Mouse (Mus musculus): ENCODE data around the gene Lrrk1.

Lrrk1 gene

DNA sequence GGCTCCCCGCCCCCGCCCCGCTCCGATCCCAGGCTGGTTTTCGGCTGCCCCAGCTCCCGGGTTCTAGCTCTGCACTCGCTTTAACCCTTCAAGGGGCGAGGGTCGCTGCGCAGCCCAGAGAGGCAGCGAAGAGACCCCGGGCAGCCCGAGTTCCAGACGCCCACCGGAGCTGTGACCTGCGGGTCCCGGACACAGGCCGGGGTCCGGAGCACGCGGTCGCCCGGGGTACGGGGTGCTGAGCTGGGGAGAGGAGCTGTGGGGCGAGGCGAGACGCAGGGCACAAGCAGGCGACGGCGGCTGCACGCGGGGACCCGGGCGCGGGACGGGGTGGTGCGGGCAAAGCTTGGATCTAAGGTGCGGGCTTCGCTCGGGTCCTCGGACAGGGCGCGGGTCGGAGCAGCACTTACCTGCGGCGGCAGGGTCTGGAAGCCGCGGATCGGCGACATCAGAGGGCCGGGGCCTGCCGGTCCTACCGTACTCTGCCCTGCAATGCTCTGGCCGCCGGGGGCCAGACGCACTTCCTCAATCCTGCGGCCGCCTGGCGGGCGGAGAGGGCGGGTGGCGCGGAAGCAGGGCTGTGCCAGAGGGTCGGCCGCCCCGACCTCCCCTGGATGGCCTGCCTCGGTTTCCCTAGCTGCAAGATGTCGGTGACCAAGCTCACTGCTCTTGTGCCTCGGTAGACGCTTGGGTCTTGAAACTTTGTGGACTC lies at the start of gene Lrrk1:
Lrrk1 (minus strand) TSS at position 538 of the 709 bp plus-strand sequence.
- peak; percentile 77 to 86 for DNase-seq

DNA sequence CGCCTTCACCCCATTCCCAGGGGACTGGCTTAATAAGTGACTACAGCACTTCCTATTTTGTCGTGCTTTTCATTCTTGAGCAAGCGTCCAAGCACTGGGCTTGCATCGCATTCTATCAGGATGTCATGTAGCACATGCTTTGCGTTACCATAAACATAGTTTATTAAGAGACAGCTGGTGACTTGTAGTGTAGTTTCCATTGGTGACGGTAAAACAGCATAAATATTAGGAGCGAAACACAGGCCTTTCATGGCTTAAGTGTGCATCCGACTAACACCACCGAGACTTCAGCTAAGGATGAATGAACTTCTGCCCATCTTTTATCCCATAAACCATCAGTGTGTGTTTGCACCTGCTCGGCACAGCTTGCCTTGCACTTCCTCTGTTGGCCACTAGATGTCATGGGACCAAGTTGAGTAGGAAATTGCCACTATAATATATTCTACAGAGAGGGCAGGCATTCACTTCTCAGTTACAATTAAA lies 46.3 kb upstream of the Lrrk1 start:
- DNase-seq: peak; percentile 86 to 87

DNA sequence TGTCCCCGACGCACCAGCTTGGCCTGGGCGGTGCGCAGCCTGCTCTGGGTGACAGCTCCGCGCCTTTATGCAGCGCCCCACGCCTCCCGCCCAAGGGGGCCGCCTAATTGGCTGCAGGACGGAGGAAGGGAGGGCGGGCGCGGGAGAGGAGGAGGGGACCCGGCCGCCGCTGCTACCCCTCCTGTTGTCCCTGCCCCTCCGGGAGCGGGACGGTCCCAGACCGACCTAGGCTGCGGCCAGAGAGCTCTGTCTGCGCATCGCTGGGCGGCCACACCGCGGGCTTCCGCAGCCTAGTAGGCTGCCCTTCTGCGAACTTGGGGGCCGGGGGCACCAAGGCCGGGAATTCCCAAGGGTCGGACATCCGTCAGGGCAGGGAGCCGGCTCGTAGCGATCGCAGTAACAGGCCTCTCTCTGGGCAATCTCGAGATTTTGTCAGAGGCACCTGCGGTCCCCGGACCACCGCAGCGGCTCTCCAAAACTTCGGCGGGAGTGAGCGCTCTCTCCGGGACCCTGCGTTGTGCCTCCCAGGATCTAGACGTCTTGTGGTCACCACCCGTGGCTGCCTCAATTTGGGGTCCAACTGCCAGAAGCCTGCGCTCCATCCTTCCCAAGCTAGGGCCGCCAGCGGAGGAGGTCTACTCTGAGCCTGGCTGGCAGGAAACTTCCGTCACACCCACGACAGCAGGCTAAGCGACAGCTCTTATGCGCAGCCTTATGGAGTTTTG lies 39.4 kb upstream of the Lrrk1 start, which contains the start of gene Aldh1a3:
Aldh1a3 (minus strand) TSS at position 81 of the 725 bp plus-strand sequence.
- DNase-seq: peak; percentile 76 to 85

DNA sequence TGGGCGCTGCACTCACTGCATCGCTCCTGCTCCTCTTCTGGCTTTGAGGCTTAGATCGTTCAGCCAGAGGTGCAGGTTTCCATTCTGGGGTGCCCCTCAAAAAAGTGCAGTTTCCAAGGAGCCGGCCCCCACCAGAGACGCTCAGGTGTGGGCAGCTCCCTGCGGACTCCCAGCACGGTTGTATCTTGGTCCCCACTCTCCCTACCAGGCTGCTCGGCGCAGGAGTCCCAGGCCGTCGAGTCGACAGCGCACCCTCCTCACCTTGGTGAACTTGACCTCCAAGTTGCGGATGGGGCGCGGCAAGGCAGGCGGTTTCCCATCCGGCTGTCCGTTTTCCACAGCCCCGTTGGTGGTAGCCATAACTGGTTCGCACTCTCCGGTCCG lies 38.9 kb upstream of the Lrrk1 start:
- DNase-seq: no peak

DNA sequence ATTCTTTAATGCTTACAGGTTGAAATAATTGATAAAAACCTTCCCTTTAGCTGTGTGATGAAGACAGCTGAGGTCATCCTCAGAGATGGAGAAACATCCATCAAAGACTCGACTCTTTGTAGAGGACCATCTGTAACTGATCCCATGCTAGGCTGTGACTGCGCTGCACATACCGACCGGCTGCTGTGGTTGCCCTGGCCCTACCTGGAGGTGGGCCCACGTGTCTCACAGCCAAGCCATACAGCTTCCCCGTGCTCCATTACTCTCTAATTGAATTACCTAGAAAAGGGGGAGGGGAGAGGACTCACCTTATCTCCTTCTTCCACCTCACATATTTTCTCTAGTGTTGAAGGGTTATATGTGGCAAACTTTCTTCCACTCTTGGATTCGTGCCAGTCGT lies 33.8 kb upstream of the Lrrk1 start:
- DNase-seq: no peak

DNA sequence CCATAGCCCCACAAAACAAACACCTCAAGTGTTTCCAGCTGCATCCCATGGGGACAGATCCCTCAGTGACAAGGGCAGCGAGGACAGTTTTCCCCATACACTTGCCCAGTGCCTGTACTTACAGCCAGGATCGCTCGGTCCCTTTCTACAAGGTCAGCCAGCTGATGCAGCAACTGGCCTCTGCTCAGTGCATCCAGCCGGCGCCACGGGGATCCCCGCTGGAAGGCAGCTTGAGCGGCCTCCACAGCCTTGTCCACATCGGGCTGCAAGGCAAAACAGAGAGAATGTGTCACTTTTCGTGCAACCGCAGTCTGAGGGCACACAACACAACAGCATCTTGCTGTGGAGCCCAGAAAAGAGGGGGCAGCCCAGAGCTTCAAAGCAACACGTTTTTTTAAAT lies 30.8 kb upstream of the Lrrk1 start:
- no peak for DNase-seq

DNA sequence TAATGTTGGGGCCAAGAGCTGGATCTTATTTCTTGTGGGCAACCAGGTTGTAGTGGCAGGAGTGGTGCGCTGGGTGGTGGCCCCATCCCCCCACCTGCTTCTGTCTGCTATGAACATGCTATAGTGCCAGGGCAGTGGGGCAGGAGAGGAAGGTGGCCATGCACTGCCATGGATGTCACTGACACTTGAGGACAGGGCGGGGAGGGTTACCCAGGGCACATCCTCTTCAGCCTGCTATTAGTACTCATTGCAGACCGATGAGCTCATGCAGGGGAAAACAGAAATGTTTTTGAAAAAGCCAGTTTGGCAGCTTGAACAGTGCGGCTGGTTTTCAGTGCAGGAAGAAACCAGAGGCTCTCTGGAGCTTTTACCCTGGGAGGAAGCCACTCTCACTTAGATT lies 28.7 kb upstream of the Lrrk1 start:
- no peak for DNase-seq

DNA sequence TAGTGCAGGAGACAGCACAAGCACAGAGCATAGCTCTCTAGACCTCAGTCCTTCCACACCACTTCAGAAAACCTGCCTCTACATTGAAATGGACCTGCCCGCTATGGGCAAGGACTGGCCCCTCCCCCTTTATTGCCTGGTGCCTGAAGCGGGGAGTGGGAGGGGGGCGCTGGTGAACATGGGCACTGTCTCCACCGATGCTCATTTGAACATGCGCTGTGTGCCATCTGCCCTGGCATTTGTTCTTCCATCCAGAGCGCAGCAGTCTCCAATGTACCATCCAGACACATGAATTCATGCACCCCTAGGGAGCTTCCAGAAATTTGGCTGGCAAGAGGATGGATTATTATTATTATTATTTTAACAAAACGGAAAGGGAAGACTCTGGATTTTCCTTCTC lies 24.9 kb upstream of the Lrrk1 start:
- DNase-seq: no peak

DNA sequence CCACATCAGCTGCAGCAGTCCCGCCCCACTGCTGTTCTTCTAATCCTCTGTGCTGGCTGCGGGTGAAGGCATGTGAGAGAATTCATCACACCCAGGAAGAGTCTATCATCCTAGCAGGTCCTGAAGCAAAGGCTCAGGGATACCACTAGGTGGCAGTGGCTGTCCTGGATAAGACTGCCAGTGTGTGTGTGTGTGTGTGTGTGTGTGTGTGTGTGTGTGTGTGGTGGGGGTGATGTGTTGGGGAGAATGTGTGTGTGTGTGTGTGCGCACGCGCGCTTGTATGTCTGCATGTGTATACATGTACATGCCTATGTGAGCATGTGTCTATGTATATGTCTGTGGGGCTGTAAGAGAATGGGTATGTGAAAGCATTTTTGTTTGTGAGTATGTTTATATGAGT lies 21.3 kb upstream of the Lrrk1 start:
- peak; percentile 66 to 69 for DNase-seq

DNA sequence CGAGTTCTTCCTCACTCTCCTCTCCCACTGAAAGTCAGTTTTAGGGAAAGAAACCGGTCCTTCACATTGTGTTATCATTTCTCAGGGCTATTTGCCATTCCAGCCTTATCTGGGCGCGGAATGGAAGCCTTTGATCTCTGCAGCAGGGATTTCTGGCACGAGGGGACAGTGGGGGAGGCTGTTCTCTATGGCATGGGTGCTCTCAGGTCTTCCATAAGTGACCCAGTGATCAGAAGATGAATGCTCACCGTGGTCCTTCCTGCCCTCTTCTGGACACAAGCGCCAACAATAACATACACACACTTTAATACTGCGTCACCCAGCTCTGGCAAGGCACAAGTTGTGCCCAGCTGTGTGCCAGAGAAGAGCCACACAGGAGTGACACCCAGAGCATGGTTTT lies 18.8 kb upstream of the Lrrk1 start:
- DNase-seq: no peak

DNA sequence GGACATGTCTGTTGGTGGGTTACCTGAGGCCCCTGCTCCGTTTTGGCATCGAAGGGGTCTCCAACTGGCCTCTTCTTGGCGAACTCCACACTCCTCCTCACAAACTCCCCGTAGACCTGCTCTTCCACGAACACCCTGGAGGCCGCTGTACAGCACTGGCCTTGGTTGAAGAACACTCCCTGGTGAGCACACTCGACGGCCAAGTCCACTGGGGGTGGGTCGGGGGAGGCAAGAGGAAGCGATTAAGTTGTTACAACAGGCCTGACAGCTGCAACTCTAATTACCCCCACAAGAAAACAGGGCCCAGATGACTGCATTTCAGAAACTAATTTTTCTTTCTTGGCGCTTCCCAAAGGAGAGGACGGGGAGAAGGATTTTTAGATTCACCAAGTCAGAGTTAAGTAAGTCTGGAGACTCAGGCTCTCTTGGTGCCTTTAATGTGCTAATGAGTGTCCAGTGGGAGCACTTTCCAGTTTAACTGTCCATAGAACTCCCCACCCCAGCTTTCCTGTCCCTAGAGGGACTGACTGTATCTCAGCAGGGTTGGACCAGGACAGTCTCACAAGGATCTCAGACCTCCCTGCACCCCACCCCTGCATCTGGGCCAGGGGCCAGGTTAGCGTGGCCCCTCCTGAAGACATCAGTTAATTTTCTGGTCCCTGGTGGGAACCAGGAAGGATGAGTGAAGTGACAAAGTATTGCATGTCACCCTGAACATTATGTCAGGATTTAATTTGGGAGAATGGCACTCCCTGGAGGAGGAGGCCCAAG lies 18.0 kb upstream of the Lrrk1 start:
- peak; percentile 59 to 70 for DNase-seq

DNA sequence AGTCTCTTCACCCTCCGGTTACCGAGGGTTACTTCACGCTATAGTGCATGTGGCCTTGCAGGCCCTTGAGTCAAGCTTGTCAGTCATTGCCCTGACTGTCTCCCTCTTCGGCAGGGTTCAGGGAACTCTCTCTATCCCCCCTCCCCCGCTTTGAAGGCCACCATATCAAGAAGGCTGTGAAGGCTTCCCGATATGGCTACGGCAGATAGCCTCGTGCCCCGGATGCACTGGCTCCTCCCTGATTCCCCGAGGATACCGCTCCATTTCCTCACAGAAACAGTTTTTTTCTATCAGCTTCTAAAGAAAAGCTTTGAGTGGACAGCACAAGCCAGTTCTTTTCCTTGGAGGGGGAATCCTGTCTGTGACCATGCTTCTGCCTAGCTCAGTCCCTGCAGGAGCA lies 17.4 kb upstream of the Lrrk1 start:
- peak; percentile 37 to 61 for DNase-seq

DNA sequence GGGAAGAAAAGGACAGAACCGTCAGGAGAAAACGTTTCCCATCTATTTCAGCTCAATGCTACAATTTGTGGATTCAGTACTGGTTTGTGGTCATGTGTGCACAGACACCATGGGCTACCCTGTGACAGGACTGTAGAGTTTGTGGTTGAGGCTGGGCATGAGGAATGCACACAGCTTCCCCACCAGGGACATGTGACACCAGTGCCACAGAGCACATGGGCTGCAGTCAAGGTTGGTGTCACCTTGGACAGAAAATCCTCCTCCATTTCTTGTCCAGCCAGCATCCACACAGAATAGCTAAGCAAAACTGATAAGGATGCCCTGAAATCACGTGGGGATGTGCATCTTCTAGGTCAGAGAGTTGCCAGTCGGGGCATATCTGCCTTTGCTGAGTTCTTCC lies 16.7 kb upstream of the Lrrk1 start:
- DNase-seq: no peak

DNA sequence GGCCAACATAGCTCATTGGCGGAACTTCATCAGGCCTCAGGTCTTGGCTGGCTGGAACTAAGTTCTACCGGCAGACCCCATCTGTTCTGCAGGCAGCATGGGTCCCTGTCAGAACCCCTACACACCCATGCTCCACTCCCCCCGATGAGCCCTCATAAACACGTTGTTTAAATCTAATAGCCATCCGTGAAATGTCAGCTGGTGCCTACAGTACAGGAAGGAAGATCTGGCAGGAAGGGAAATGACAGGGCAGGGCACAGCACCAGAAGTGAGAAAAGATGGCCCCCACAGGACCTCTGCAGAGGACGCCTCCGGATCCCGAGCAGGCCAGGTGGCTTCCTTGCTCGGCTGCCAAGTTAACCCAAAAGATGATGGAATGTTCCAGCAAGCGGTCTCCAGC lies 16.0 kb upstream of the Lrrk1 start:
- peak; percentile 28 to 46 for DNase-seq

DNA sequence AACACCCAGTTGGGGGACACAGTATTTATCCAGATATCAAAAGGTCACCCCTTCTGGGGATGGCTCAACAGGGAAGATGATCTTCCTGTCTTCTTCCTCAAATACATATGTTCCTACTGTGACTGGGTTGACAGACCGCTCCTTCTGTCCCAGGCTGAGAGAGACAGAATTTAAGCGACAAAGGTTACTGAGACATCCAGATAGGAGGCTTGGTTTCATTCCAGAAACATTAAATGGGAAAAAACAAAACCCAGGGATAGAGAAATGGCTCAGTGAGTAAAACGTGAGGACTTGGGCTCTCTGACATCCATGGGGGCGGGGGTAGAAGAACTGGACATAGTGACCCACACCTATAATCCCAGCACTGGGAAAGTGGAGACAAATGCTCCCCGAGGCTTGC lies 14.7 kb upstream of the Lrrk1 start:
- DNase-seq: no peak

DNA sequence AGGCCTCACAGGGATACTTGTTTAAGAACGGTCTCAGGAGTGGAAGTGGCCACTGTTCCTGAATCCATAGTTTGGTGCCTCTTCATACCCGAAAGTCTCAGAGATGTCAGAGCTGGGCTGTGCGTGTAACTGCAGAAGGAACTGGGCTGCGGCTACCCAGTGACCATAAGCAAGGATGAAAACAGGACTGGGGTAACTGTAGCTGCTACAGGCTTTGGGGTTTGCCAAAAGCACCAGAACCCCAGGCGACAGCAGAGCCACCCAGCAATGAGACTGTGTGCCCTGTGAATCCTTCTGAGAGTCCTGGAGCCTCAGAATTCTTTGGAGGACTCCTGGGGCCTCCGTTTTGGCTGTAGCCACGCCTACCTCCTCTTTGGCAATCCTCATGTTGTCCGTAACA lies 13.5 kb upstream of the Lrrk1 start:
- DNase-seq: no peak

DNA sequence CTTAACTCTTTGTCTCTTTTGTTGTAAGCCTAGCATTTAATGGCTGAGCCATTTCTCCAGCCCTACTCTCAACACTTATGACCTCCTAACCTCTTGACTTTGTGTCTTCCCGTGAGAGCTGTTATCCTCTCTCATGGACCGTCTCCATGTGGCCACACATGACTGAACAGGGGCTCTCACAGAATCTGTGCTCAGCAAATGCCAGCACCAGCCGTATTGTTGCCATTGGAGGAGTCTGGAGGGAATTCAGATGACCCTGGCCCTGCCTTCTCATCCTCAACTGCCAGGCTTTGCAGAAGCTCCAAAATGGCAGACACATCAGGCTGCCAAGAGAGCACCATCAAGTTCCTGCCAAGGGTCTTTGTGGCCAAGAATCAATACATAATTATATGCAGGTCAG lies 9.1 kb upstream of the Lrrk1 start:
- peak in 1 of 2 experiments; percentile 31 for DNase-seq

DNA sequence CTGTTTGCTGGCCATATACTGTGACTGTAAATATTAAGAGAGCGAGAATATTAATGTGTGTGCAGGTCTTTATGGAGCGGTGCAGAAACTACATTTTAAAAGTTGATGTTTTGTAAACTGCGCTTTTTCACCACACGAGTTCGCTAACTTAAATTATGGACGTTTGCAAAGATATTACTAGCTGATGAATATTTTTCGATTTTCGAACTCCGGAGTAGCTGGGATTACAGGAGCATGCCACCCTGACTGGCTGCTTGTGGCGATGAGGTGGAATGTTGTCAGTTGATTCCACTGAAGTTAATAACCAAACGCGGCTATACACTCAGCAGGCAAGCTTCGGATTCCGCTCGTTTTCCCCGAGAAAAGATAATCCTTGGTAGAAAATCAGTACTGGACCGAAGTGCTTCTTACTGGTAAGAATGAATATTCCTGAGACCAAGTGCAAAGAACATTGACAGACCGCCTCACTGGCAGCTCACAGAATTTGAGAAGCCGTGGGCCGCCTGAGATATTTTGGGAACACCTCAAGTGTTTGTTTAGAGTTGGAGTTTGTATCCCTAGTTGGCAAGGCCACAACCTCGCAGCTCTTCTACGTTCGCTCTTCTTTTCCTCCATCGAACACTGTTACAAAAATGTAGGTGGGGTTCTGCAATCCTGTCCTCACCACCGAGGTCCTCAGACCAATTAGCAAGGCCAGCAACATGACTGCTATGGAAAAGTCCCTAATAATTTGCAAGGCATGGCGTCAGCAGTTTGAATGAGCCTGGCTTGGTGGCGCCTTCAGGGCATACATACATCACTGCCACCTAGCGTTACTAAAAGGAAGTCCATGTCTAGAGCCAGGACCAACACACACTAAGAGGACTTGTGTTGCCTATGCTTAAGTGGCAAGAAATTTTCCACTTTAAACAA lies 727 bp upstream of the Lrrk1 start:
- peak; percentile 63 to 81 for DNase-seq

DNA sequence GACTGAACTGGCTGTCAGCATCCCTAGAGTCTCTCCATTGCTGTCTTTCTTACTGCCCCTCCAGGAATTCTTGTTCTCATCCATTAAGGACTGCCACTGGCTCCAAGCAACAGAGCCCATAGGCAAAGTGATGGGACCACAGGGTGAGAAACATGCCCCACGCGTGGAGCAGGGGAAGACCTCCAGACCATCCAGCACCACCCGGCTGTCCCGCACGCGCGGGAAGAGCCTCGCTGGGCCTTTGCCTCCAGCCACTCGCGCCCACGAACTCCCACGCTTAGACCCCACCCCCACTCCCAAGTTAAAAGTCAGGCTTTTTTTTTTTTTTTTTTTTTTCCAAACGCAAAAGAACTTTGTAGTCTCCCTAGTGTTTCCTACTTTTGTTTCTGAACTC lies 734 bp downstream of the Lrrk1 start:
- peak in 1 of 2 experiments; percentile 69 for DNase-seq

DNA sequence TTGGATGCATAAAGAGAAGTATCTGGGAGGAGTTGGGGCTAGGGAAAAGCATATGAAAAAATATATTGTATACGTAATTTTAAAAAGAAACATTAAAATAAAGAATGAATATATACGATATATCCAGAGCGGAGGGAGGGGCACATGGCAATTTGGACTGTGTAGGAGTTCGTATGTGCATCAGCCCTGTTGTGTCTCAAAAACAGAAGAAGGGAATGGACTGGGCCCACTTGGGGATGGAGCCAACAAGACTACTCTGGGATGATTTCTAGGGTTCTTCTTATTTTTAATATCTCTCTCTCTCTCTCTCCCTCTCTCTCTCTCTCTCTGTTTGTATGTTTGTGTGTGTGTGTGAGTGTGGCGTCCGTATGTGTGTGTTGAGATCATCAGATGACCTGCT lies 1.7 kb downstream of the Lrrk1 start:
- no peak for DNase-seq

DNA sequence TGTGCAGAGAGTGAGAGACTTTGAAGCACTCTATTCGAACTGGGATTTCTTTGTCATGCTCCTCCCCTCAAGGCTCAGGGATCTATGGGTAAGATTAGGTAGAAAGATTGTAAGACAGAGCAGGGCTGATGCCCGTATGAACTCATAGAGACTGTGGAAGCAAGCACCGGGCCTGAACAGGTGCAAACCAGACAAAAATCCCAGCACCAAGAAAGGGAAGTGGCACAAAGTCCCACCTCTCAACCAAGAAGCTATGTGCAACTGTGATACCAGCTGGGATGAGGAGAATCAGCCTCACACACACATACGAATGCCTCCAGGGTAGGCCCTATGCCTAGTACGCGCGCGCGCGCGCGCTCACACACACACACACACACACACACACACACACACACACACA lies 2.3 kb downstream of the Lrrk1 start:
- no peak for DNase-seq

DNA sequence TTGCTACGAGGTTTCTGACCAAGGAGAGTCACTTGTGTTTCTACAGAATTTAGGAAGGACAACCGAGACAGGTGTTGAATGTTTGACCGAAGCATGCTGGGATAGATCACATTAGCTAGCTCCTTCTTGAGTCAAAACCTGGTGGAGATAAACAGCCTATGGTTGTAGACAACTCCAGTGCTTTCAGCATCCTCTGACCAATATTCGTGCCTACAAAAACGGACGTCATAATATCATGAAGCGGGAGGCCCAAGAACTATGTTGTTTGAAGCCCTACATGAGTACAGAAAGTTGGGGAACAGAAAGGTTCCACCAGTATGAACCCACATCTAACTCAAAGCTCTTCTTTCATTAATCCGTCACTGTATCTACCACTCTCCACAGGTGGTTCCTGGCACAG lies 3.3 kb downstream of the Lrrk1 start:
- DNase-seq: no peak

DNA sequence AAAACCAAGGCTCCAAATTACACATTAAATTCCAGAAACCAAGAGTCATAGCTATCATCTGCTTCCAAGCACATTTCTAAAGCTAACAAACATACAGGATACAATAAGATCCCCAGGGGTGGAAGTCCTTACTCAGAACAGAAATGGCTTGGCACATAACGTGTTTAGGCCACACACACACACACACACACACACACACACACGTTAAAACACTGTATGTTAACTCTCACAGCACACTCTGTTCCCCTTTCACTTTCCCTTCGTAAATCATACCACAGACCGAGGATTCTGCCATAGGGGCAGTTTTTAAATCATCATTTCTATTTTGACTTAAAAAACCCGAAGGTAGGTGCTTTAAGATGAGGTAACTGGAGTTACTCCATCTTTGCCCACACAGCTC lies 3.9 kb downstream of the Lrrk1 start:
- no peak for DNase-seq
